In the genomic region with DNA sequence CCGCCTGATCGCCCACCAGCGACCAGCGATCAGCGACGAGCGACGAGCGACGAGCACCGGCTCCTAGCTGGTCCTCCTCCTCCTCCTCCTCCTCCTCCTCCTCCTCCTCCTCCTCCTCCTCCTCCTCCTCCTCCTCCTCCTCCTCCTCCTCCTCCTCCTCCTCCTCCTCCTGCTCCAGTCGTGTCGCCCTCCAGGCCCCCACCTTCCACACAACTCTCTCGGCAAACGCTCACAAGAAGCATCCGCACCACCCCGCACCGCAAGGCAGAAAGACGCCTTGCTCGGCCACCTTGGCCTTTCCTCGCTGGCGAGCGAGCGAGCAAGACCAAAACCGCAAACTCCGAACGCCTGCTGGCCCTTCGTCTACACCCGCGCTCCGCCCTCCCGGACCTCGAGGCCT, we compare ENCODE assay signal across 7 mouse cellular contexts.
A peak's percentile ranks its signal among the peaks of the same experiment; 100 is the strongest.
DNase-seq lines count a peak whose midpoint lies in the region; ATAC-seq and TF ChIP-seq lines count a peak whose summit lies in the region.
"Not testable (repeated sequence)": the region's sequence is repeated elsewhere in the genome, so short reads cannot be mapped to it uniquely, and the experiment has no call there.

No protein-coding gene starts in this region.

- H3K4me1 ChIP-seq in hindbrain, embryonic 10.5 days (replicated peaks); liver, adult 2 months (ENCODE audit: control insufficient read depth, insufficient read depth, low read length); neural tube, embryonic 12.5 days; stomach, embryonic 16.5 days (ENCODE audit: control insufficient read depth, insufficient read depth, low read length): not testable (repeated sequence)

- peak; percentile 84 for DNase-seq in cerebellum, adult 9-10 months
- peak; percentile 40 for DNase-seq in gastrocnemius, adult 18-20 months (ENCODE audit: low spot score)
- not testable (repeated sequence) for DNase-seq in hindbrain, embryonic 10.5 days (ENCODE audit: low spot score); liver, adult 2 months (ENCODE audit: extremely low read depth, low read depth, low spot score)
- DNase-seq in kidney, postnatal 4 days: peak; percentile 26 to 42

- H3K27me3 ChIP-seq in hindbrain, embryonic 10.5 days (ENCODE audit: insufficient read depth, poor library complexity, severe bottlenecking); liver, adult 2 months (ENCODE audit: control insufficient read depth, insufficient read depth, low read length); neural tube, embryonic 12.5 days (replicated peaks); stomach, embryonic 16.5 days (ENCODE audit: control insufficient read depth, insufficient read depth, low read length): not testable (repeated sequence)

- H3K9ac ChIP-seq in liver, adult 2 months (ENCODE audit: low read depth, low read length): peak overlapping the region; percentile 69
- not testable (repeated sequence) for H3K9ac ChIP-seq in neural tube, embryonic 12.5 days; stomach, embryonic 16.5 days (ENCODE audit: low read length)

- H3K36me3 ChIP-seq in hindbrain, embryonic 10.5 days; liver, adult 2 months (ENCODE audit: control insufficient read depth, insufficient read depth, low read length); neural tube, embryonic 12.5 days; stomach, embryonic 16.5 days (ENCODE audit: control insufficient read depth, insufficient read depth, low read length): not testable (repeated sequence)

- ATAC-seq in neural tube, embryonic 12.5 days (ENCODE audit: low FRiP score, low read depth); stomach, embryonic 16.5 days (ENCODE audit: insufficient read depth, low FRiP score): not testable (repeated sequence)

- TF ChIP-seq POLR2A in liver, adult 2 months (IDR thresholded peaks at IDR 0.05; ENCODE audit: extremely low read depth, insufficient read depth, low read length): not testable (repeated sequence)

- not testable (repeated sequence) for H3K79me2 ChIP-seq in liver, adult 2 months (ENCODE audit: control insufficient read depth, insufficient read depth, low read length)

- peak overlapping the region; percentile 48 for H3K4me3 ChIP-seq in hindbrain, embryonic 10.5 days
- H3K4me3 ChIP-seq in liver, adult 2 months (ENCODE audit: insufficient read depth, low read depth, low read length): peak overlapping the region; percentile 66
- H3K4me3 ChIP-seq in neural tube, embryonic 12.5 days: peak overlapping the region; percentile 31
- not testable (repeated sequence) for H3K4me3 ChIP-seq in stomach, embryonic 16.5 days (replicated peaks; ENCODE audit: low read length)

- H3K27ac ChIP-seq in hindbrain, embryonic 10.5 days; liver, adult 2 months (replicated peaks; ENCODE audit: insufficient read depth, low read depth, low read length); neural tube, embryonic 12.5 days; stomach, embryonic 16.5 days (ENCODE audit: low read length): not testable (repeated sequence)

- peak overlapping the region; percentile 48 for H3K4me2 ChIP-seq in neural tube, embryonic 12.5 days (replicated peaks)
- peak overlapping the region; percentile 41 for H3K4me2 ChIP-seq in stomach, embryonic 16.5 days (ENCODE audit: low read depth, low read length)

- not testable (repeated sequence) for H3K9me3 ChIP-seq in hindbrain, embryonic 10.5 days; neural tube, embryonic 12.5 days; stomach, embryonic 16.5 days (replicated peaks; ENCODE audit: control insufficient read depth, low read length)

- WGBS in hindbrain, embryonic 10.5 days: 24% methylated on average over 13 of the region's 33 CpGs
- WGBS in liver, adult 2 months: 14% methylated on average over 7 of the region's 33 CpGs
- WGBS in neural tube, embryonic 12.5 days: 21% methylated on average over 17 of the region's 33 CpGs
- WGBS in stomach, embryonic 16.5 days: 8% methylated on average over 9 of the region's 33 CpGs

- TF ChIP-seq CTCF in liver, adult 2 months (IDR thresholded peaks at IDR 0.05; ENCODE audit: low read depth, low read length): not testable (repeated sequence)
